Mouse (Mus musculus) left cerebral cortex, adult 9 months (tissue): Measurements from ENCODE around the gene Rapgef4.
"Not testable (repeated sequence)": the region's sequence is repeated elsewhere in the genome, so short reads cannot be mapped to it uniquely, and the experiment has no call there.

Source experiments
- DNase-seq, 2 experiments: peaks; one replicate each; pipeline ENCODE4 v3.0.0; 2022; ENCODE audit warnings: low spot score in 2 of 2

Rapgef4 gene

DNA sequence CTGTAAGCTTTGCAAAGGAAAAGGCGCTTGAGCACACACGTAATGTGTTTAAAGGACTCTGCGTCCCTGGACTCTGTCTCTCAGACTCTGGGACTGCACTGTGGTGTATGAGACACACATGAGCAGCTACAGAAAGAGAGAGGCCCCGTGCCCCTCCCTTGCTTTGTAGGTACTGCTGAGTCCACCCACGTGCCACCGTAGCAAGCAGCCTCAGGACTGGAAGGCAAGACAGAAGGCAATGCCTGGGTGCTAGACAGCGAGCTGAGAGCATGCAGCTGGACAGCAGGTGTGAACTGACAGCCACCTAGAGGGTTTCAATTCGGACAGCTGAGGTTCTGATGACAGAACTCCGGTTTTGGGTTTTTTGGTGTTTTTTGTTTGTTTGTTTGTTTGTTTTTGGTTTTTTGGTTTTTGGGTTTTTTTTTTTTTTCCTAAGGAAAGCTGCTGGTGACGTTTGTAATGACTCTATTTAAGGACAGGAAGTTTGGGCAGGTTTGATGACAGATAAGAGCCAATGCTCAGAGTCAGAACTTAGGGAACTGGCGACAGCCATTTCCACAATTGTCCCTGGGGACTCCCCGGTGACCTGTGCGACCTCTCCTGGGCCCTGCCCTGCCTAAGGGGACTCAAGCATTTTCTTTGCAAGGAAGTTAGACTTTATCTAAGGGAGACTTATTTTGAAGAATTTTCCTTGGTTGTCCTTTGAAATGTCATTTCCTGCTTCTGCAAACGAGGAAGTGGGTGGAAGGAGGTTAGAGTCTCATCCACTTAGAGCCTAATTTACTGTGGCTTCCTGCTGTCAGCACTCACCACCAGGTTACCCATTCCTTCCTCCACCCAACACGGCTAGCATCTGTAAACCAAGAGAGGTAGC lies 136.3 kb downstream of the Rapgef4 start:
- peak in 1 of 2 experiments; percentile 40 for DNase-seq

GRCm38 (mm10) chr2:72120211-72120610 lies 139.2 kb downstream of the Rapgef4 start:
- DNase-seq: no peak

DNA sequence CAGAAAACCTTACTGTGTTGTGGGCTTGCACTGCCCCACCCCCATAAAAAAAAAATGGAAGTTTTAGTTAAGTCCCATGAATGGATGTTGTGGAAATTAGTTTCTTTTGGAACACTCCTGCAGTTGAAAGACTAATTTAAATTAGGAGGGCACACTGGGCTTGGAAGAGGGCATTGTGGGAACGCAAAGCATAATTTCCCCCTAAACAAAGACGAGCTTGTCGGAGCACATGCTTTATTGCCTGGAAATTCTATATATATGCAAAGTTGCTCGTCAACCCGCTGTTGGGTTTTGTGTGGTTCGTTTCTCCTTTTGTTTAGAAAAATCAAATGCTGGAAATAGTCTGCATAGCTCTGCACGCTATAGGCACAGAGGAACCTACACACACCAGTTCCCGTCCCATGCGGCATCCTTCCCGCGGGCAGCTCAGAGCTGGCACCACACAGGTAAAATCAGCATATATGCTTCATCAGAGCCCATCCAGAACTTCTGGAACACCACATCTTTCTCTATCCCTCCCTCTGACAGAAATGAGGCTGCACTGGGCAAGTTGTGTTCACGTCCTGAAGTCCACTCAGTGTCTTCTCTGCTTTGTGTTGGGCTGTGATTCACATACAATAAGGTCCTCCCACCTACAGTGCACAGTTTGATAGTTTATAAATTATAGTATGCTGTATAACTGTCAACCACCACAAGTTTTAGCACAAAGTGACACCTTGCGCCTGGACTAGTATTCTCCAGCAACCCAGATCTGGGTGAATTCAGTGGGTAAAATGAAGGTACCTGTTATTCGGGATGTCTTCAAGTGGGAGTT lies 141.6 kb downstream of the Rapgef4 start:
- no peak for DNase-seq

- no peak for DNase-seq
Measured at GRCm38 (mm10) chr2:72123851-72124250, 142.8 kb downstream of the Rapgef4 start.

GRCm38 (mm10) chr2:72125786-72126185 lies 144.7 kb downstream of the Rapgef4 start:
- no peak for DNase-seq

DNA sequence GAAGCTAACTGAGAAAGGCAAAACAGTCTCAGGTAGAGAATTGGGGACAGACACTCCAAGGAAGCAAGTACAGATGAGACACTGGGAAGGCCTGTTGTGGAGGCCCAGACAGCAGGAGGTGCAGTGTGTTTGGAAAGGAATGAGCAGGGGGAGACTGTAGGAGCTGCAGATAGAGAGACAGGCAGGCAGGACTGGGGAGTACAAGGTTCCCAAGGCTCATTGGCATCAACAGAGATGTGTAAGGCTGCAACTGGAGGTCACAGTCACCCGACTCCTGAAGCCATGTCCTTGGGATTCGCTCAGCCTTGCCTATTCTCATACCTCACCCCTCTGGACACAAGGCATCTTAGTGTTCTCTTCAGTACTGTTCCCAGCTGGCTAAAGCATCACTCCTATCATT lies 145.4 kb downstream of the Rapgef4 start:
- DNase-seq: no peak

DNA sequence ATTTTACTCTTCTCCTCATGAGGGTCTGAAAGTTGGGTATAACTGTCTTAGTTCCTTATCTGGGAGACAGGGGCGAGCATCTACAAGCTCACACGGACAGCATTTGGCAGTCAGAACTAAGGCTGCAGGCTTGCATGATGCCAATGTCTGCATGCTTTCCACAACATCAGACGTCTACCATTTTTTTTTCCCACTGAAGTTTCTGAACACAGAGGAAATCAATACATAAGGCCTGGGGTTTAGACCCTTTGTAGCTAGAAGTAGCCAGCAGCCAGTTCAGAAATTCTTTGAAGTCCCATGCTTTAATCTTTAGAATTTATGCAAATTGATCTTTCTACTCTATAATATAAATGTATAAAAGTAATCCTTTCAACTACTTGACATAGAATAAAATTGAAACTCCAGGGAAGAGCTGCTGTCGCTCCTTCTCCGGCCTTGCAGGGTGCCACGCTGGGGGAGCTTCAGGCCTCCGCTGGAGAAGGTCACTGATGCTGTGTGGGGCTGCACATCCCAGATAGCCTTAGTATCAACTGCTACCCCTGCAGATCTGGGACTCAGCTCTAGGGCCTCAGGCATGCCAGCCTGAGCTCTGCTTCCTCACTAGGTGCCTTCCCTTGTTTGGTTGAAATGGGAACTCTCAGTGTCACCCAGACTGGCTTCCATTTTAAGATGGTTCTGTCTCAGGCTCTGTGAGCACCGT lies 148.7 kb downstream of the Rapgef4 start:
- no peak for DNase-seq

GRCm38 (mm10) chr2:72132222-72132621 lies 151.2 kb downstream of the Rapgef4 start:
- DNase-seq: no peak

DNA sequence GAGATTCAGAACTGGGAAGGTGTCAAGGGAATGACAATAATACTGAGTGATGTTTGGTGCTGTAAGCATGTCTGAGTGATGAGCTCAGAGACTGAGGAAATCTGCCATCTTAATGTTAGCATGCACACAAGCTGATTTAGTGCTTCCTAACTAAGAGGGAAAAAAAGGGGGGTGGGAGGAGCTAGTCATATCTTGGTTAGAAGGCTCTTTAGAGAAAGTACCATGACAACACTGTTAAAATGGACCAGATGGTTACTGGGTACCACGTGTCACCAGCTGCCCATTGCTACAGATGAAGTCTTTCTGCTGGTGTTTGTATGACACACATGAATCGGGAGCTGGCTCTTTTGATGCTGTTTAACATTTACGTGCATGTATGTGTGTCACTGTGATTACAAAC lies 155.0 kb downstream of the Rapgef4 start:
- peak in 1 of 2 experiments; percentile 27 for DNase-seq

DNA sequence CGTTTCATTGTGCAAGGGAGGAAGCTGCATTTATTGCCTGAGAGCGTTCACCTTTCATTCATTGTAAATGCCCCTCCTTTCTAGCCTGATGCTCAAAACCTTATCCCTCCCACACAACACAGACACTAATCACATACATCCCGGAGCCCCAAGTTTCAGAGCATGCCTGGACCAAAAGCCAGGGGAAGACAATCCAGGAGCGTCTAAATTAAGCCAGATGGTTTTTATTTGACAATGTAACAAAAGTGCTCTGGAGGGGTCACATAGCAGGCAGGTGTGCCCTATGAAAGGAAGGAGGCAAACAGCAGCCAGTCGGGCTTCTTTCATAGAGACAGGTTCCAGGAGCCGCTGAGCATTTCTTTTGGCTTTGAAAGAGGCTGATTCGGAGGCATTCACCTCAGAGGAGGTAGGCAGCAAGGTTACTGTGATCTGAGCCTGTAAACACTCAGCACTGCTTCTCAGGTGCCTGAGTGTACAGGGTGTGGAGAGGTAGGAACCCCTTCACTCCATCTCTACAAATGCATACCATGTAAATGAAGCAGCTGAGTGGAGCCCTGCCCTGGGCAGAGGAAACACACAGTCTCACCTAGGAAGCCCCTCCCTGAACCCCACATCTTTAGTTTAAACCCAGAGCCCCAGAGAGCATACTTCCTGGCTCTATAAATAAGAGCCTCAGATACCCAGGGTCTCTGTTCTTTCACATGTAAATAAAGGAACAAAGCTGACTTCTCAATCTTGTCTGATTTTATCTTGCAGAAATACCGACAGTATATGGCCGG lies 155.6 kb downstream of the Rapgef4 start:
- DNase-seq: no peak

DNA sequence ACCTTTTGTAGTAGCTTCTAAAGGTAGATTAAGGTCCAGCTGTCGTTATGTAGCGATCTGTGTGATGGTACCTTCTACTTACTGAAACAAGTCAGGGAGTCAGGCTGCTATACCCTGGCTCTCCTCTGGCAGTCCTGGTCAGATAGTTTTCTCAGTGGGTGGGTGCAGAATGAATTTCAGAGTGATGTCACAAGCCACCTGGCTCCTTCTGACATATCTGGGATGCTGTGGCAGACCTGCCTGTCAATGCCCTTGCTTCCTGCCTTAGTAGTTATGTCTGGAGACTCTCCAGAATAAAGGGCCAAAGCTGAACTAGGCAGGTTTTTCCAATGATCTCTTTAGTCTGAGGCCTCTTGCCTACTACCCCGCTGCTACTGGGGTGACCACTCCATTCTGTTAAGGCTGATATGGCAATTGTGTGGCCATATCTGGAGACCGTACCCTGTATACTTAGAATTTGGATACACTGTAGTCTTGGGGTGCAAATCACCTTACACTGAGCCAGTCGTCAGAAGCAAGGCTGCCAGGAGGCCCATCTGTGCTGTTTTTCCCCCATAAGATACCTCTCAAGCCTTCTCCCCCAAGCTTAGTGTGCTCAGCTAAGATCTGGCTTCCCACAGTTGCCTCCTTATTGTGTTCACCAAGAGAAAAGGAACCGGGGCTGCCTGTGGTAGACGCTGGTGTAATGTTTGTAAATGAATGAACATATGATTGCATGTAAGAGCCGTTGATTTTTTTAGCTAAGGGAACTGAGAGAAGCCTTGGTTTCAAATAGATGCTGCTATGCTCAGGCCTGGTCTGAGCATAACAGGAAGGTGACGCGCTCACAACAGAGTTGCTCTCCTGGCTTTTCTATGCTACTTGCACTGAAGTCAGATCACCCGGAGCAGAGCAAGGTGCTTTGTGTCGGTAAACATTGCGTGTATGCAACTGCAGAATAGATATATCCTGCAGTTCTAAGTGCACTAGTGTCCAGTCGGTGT lies 159.1 kb downstream of the Rapgef4 start:
- DNase-seq: peak in 1 of 2 experiments; percentile 39

DNA sequence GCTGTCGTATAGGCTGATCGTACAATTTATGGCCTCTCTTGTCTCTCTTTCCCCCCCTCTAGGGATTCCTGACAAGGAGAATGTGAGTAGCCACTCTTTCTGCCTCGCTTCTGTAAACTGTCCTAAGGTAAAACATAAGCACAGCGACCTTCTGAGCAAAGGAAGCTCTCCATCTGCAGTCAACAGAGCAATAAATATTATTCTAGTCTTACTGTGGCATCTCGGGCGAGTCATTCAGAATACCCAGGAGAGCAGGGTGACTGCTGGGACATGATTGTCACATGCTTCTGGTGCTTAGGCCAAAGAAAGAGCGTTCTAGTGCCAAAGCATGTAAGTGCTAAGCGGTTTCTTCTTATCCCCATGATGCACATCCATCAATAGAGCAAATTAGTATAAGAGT lies 160.1 kb downstream of the Rapgef4 start:
- DNase-seq: no peak

GRCm38 (mm10) chr2:72141732-72142131 lies 160.7 kb downstream of the Rapgef4 start:
- DNase-seq: not testable (repeated sequence)

GRCm38 (mm10) chr2:72143413-72143812 lies 162.4 kb downstream of the Rapgef4 start:
- DNase-seq: no peak

DNA sequence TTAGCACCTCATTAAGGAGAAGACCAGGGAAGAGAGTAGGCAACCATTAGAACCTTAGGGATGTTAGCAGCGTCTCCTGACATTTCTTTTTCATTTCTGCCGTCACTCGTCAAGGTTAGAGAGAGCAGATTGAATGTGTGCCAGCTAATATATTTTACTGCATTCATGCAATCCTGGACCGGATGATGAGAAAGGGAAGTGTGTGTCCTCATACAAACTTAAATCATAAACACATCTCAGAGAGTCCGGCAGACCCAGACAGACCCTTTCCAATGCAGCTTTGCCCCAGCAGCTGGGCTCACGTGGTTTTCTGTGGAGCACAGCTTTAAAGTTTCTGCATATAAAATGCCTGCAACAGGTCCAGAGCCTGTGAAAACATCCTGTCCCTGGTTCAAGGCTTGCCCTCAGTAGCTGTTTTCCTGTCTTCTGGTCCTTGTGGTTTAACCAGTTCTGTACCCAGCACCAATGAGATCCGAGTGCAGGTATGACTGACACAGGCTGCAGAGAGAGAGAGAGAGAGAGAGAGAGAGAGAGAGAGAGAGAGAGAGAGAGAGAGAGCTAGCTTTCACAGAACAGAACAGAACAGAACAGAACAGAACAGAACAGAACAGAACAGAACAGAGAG lies 163.6 kb downstream of the Rapgef4 start:
- DNase-seq: no peak

DNA sequence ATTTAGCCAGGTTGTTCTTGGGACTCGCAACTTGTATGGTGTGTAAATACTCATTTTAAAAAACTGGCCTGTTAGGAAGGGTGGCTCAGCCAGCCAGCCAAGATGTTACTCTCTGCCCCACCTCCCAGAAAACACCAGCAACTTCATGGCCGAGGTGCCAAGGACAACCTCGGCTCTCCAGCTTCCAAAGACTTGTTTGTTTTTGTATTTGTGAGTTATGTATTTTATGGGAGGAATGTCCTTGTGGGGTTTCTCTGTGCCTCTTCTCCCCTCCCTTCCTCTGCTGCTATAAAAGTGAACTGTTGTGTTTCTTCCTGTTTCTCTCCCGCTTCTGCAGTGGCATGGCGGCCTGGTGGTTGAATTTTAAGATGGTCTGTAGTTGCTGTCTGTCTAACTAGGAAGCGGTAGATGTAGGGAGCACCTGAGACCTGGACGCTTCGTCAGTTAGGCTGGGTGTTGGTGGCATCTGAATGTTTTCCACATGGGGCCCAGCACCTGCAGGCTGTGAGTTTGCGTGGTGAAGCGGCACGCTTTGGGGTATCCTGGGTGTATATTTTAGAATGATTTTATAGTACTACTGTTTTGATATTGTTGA lies 164.3 kb downstream of the Rapgef4 start:
- no peak for DNase-seq

GRCm38 (mm10) chr2:72146061-72146460 lies 165.0 kb downstream of the Rapgef4 start:
- no peak for DNase-seq

DNA sequence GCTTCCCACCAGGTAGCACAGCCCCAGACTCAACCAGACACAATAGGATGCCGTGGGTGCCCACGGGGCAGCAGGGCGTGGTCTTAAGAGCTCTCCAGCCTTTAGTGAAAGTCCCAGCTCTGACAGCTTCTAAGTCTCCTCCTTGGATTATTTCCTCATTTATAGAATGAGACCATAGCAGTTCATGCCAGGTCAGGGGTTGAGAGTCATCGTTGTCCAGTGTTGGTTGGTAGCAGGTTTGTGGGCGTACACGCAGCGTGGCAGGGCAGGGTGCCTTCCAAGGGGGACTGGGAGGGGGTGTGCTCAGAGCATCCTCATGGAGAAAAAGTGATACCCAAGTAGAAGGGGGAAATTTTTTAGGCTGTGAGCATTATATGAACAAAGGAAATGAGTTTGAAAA lies 166.2 kb downstream of the Rapgef4 start:
- DNase-seq: no peak

- DNase-seq: no peak
Measured at GRCm38 (mm10) chr2:72147695-72148094, 166.7 kb downstream of the Rapgef4 start.
